Mouse (Mus musculus) cerebellum, adult 9-11 months (tissue): Measurements from ENCODE around the gene Has3.
A peak's percentile ranks its signal among the peaks of the same experiment; 100 is the strongest.
"Not testable (repeated sequence)": the region's sequence is repeated elsewhere in the genome, so short reads cannot be mapped to it uniquely, and the experiment has no call there.

ENCODE experiments used
- DNase-seq: peaks from one replicate; pipeline ENCODE4 v3.0.0; 2022

Has3 gene

GRCm38 (mm10) chr8:106887336-106888189 lies 17.5 kb downstream of the Has3 start:
- DNase-seq, result peak; percentile 59

DNA sequence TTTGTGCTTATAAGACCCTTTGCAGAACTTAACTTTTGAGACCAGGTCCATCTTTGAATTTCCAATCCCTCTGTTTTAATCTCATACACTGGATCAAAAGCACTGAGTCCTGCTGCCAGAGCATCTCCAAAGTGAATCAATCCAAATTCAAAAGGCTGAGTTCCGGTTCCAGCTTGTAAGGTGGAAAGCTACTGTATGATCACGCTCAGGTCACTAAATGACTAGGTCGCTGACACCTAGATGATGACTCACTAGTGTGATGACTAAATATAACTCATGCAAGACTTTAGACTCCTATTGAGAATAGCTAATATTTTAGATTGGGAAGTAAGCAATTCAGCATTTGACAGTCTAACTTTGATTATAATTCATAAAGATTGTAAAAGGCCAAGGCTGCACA lies 18.8 kb downstream of the Has3 start:
- DNase-seq, result no peak

- peak; percentile 39 for DNase-seq
Observed at GRCm38 (mm10) chr8:106892210-106892805, 22.3 kb downstream of the Has3 start.

- DNase-seq, result peak; percentile 30
Observed at GRCm38 (mm10) chr8:106892806-106893451, 22.9 kb downstream of the Has3 start.

DNA sequence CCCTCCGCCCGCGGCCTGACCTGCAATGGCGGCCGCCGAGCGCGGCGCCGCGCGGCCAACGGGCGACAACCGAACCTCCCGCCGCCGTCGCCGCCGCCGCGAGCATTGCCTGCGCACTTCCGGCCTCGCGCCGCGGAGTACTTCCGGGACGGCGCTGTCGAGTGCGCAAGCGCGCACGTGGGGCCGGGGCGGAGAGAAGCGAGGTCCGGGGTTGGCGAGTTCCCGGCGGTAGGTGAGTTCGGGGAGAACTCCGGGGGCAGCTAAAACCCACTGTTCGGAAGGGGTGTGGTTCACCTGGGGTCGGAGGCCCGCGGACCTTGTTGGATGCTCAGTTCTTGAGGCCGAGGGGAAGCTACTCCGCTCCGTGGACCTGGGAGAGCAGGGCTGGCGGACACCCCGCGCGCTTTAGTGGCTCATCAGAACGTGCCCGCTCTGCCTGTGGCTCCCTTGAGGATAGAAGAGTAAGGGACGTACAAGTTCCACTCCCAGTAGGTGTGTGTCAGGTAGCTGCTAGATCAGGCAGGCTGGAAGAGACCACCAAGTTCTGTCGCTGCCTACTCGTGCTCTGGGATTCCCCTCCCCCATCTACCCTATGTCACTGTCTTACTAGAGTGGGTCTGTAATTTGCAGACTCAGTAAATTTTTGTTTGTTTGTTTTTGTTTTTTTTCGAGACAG lies 23.6 kb downstream of the Has3 start, which contains the start of gene Utp4:
Gene Utp4 (plus strand): TSS at position 156 of the 676 bp plus-strand sequence.
- peak; percentile 86 for DNase-seq

DNA sequence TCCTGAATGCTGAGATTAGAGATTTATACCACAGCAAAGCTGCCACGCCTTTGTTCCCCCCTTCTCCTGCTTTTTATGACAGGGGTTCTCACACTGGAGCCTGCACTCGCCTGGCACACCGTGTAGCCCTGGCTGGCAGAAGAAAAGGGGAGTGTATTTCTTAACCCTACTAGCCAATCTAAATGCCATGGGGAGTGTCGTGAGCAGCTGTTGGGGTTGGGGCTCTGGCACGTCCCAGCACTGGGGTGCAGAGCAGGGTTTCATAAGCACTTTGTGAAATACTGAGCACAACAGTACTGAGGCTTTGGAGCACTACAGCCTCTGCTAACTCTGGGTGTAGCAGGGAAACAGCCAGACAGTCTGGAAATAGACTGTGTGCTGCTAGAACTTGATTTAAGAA lies 29.4 kb downstream of the Has3 start:
- DNase-seq, result no peak

DNA sequence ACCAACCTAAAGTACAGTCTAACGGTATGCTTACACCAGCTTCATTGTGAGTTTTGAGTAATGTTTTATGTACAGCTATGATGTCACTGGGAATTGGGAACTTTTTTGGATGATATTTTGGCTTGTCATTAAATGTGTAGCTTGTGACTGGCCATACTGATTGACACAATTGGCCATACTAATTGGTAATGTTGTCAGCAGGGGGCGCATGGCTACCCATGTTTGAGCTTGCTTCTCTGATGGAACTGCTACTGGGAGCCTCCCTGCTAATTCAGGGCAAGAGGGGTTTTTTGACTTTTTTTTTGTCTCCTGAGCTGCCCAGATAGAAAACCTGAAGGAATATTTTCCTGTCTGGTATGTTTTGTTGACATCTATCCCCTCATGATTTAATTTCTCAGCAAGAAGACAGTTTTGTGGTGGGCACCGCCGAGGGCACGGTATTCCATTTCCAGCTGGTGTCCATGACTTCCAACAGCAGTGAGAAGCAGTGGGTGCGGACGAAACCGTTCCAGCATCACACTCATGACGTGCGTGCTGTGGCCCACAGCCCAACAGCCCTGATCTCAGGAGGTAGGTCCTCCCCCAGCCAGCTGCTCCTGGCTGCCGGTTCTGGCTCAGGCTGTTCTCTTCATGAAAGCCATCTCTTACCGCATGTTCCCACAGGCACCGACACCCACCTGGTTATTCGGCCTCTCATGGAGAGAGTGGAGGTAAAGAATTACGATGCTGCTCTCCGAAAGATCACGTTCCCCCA lies 35.9 kb downstream of the Has3 start:
- DNase-seq, result no peak

DNA sequence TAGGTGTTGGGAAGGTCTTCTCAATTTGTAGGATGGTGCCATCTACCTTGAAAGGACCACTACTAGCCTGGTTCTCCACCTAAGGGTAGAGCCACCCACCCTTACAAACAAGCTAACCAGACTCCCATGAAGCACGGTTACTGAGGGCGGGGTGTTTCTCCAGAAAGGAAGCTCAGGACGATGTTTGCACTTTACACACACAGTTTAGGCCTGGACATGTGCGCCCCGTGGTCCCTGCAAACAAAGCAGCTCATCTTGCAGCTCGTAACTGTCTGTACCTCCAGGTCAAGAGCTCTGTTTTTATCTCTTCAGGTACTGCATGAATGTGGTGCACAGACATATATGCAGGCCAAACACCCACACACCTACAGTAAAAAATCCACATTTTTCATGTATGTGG lies 36.6 kb downstream of the Has3 start:
- DNase-seq, result no peak

GRCm38 (mm10) chr8:106907450-106907849 lies 37.4 kb downstream of the Has3 start:
- DNase-seq, result no peak

DNA sequence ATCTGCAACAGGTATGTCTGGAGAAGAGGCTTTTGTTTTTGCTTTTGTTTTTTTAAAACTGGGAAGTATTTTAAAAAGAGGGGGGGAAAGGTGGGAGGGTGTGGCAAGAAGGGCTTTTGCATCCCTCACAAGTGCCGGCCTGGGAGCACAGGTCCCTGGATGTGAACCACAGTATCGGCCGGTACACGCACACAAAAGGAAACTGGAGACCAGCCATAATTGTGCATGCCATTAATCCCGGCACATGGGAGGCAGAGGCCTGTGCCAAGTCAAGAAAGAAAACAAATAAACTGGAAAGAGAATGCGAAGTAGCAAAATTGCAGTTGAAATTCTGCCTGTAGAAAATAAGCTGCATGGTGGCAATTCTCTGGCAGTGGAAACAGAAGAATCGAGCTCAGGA lies 38.2 kb downstream of the Has3 start:
- DNase-seq, result no peak

DNA sequence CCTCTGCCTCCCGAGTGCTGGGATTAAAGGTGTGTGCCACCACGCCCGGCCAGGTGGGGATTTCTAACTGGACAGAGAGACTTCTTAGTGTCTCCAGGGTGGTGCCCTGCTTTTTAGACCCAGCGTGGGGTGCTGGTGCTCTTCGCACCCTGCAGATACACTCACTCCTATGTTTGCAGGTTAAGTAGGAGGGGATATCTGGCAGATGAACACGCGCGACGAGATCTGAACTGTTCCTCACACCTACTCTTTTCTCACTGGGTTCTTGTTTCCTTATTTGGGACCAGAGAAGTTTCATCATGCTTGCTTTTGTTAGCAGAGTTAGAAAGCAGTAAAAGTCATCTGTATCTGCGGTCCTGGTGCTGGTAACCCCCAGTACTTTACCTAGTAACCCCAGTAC lies 43.6 kb downstream of the Has3 start:
- no peak for DNase-seq

DNA sequence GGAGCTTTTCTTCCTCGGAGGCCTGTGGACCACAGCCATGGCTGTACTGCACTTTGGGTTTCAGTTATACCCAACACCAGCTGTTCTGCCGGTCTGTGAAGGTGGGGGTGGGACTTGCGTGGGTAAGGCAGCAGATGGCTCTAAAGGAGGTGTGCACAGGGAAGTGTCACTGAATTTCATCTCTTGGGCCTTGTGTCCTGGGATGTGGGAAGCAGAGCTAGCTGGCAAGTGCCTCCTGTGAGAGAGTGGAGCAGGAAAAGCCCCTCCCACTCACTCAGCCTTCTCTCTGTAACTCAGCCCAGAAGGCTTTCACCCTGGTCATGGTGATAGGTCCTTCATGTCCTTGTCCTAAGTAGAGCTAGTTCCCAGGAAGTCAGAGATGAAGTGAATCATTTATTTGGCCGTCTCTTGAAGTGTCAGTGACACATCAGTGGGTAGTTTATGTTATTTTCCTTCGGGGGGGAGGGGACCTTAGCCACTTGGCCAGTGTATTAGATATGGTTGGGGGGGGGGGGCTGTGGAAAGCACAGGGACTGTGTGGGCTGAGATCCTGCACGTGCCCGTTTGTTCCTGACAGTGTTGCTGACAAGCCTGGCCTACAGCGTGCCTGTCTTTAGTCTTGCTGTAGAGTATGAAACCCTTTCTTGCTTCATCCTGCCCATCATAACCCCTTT lies 49.8 kb downstream of the Has3 start:
- no peak for DNase-seq

- DNase-seq, result no peak
Observed at GRCm38 (mm10) chr8:106920395-106920741, 50.3 kb downstream of the Has3 start.

GRCm38 (mm10) chr8:106924057-106924456 lies 54.0 kb downstream of the Has3 start:
- no peak for DNase-seq

GRCm38 (mm10) chr8:106924904-106925349 lies 54.9 kb downstream of the Has3 start:
- DNase-seq, result no peak

- DNase-seq, result no peak
Observed at GRCm38 (mm10) chr8:106925446-106925845, 55.4 kb downstream of the Has3 start.

DNA sequence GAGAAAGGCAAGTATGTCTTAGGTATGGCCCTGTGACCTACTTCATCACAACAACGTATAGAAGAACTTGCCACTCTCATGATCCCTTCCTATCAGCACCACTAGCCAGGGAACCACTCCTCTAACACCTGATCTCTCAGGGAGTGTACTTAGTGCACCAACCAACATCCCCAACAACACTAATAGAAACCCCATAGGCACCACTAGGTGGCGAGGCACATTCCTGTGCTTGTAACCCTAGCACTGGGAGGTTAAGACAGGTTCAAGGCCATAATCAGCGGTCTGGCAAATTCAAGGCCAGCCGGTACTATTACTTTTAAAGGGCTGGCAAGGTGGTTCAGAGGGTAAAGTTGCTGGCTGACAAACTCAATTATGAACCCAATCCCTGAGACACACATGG lies 57.2 kb downstream of the Has3 start:
- DNase-seq, result no peak

- not testable (repeated sequence) for DNase-seq
Observed at GRCm38 (mm10) chr8:106928182-106928581, 58.1 kb downstream of the Has3 start.

- DNase-seq, result no peak
Observed at GRCm38 (mm10) chr8:106929155-106929913, 59.3 kb downstream of the Has3 start.

DNA sequence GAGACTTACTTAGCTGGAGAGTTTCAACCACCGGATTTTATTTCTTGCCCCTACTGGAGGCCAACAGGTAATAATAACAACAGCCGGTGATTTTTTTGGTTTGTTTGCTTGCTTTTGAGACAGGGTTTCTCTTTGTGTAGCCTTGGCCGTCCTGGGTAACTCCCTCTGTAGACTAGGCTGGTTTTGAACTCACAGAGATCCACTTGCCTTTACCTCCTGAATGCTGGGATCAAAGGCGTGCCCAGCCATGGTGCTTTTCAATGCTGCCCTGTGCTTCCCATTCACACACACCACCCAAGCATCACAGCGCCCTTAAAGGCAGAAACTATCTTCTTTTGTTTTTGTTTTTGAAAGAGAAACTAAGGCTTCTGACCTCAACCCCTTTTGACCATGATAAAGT lies 59.9 kb downstream of the Has3 start:
- no peak for DNase-seq

GRCm38 (mm10) chr8:106932376-106933065 lies 62.5 kb downstream of the Has3 start:
- DNase-seq, result peak; percentile 31
